Mouse (Mus musculus) limb, embryonic 10.5 days (tissue): ENCODE results near the gene Acp7. TPM values are rescaled to one million over a fixed set of nuclear protein-coding genes. Genes with fewer than 3 reads are reported as not detected.

Experiments
- DNase-seq: peaks from one replicate; pipeline ENCODE4 v3.0.0-alpha.2; 2017; ENCODE audit warnings: low spot score
- H3K27ac ChIP-seq: fragments of 300-500 bp; sonication (generic); 2 replicates; pipeline ENCODE4 v1.5.1; 2016; ENCODE audit warnings: mild to moderate bottlenecking
- H3K27me3 ChIP-seq: fragments of 300-500 bp; sonication (generic); 2 replicates; pipeline ENCODE4 v1.6.1; 2016; ENCODE audit warnings: low read depth, mild to moderate bottlenecking; ENCODE audit not compliant: poor library complexity, severe bottlenecking
- H3K36me3 ChIP-seq: fragments of 300-500 bp; sonication (generic); 2 replicates; pipeline ENCODE4 v1.6.1; 2016; ENCODE audit warnings: mild to moderate bottlenecking, moderate library complexity
- H3K4me1 ChIP-seq: fragments of 300-500 bp; sonication (generic); 2 replicates; pipeline ENCODE4 v1.6.1; 2016
- H3K4me3 ChIP-seq: fragments of 300-500 bp; sonication (generic); 2 replicates; pipeline ENCODE4 v1.5.1; 2016; ENCODE audit warnings: mild to moderate bottlenecking, moderate library complexity
- H3K9me3 ChIP-seq: fragments of 300-500 bp; sonication (generic); replicated peaks from 2 replicates; pipeline ENCODE4 v1.6.1; 2016; ENCODE audit warnings: mild to moderate bottlenecking
- WGBS: fragments of 180-500 bp; shearing (Covaris S2); methylation state at CpG from one replicate; pipeline ENCODE4 v1.1.7; 2016; 5-methylcytosine and 5-hydroxymethylcytosine counted together
- polyA plus RNA-seq: library from polyadenylated mRNA; unstranded; fragments of >200 nt; fragmentation: Nextera tagmentation; extraction: Ambion mirVana; gene quantifications from 2 replicates; pipeline ENCODE4 v1.2.1, GENCODE M21; 2016

Acp7 gene
- polyA plus RNA-seq, 1 experiment from 2014 or later = not detected

DNA sequence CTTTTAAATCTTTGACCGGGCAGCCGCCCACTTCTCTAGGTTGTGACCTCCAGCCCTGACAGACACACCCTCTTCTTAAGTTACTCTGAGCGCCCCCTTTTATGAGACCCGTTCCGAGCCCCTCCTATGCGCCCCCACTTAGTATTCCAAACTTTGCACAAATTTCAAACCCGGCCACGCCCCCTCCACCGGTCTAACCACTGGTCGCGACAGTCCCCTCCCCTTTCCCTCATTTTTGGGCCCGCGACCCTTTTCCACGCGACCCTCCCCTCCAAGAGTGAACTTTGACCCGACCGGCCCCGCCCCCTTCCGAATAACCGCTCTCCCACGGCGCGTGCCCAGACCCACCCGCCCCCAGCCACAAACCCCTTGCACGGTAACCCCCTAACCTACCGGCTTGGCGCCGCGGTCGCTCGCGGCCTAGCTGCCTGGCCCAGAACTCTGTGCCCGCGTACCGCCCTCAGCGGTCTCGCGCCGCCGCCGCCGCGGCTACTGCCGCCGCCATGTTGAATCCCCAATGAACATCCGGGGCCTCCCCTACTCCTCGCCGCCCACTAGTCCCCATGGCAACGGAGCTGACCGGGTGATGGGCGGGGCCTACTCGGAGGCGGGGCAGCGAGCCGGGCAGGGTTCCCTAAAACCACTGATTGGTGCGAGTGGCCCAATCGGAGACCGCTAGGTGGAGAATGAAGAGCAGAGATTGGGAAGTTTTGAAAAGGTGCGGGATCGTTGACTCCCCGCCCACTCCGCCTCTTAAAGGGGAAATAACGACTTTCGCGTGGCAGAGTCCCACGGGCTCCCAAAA is 33.3 kb downstream of the Acp7 start, which contains the start of the genes Samd4b and Pak4:
Samd4b (minus strand) TSS at position 503 of the 805 bp plus-strand sequence.
Pak4 (minus strand) TSS at position 544 of the 805 bp plus-strand sequence.
- H3K4me3 ChIP-seq = peak within 1 kb of the TSS; percentile 80
- peaks cover 34% of the 10 kb centered on the region for H3K4me1 ChIP-seq
- peaks cover 11% of the 10 kb centered on the region for H3K36me3 ChIP-seq
- H3K27ac ChIP-seq = peak within 1 kb of the TSS; percentile 92
- no peaks in the 10 kb centered on the region for H3K27me3 ChIP-seq
- H3K9me3 ChIP-seq = no peaks in the 10 kb centered on the region
- under 1% methylated on average over 66 of the region's 66 CpGs for WGBS
- DNase-seq = peak; percentile 99

DNA sequence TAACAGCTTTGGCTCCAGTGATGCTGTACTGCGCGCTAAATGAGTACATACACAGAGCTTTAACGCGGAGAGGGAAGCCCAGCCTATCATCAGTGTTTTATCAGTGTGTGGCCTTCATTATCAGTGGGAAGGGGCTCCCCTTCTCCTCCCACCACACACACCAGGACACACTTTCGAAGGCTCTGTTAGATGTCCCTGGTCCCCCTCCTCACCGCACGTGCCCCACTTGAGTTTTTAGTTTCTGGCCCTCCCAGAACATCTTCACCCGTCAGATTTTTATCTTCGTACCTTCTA is 33.9 kb downstream of the Acp7 start:
- Histone ChIP-seq H3K4me3 (peak overlapping the region; percentile 80), H3K36me3 (peaks cover 11% of the 10 kb centered on the region), H3K9me3 (no peaks in the 10 kb centered on the region), H3K27me3 (no peaks in the 10 kb centered on the region), H3K27ac (peak overlapping the region; percentile 92), H3K4me1 (peaks cover 40% of the 10 kb centered on the region)
- DNase-seq = no peak
- WGBS = 12% methylated on average over 9 of the region's 9 CpGs

DNA sequence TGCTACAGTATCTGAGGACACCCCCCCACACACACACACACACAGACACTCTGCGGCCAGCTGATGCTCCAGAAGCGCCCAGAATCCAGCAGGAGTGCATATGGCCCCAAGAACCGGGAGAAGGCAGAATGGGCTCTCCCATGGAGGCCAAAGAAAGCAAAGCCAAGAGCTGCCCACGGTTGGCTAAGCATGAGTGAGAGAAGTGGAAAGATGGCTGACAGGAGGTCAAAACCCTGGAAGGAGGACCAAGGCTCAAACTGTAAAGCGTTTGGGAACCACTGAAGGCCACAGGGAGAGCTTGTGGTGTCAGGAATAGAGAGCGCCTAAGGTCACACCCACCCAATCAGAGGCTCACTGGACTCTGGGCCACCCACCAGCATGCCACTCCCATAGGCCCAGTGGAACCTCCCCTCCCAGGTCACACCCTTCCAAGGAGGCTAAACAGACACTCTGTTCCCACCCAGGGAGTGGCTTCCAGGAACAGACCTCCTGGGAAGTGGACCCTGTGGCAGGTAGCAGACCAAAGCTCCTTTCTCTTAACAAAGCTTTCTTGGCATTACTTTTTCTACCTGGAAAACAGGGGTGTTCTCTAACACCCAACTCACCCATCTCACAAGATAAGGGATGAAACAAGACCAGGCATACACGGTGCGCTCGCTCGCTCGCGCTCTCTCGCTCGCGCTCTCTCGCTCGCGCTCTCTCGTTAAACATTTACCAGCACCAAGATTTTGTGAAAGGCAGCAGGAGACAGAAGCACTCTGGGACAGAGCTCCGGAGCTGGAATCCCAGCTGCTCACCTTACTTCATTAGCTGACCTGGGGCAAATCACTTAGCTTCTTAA is 34.5 kb downstream of the Acp7 start:
- WGBS = 41% methylated on average over 20 of the region's 20 CpGs
- Histone ChIP-seq H3K4me3 (peak overlapping the region; percentile 80), H3K27ac (peak overlapping the region; percentile 92), H3K36me3 (peaks cover 14% of the 10 kb centered on the region), H3K9me3 (no peaks in the 10 kb centered on the region), H3K4me1 (peaks cover 46% of the 10 kb centered on the region), H3K27me3 (no peaks in the 10 kb centered on the region)
- DNase-seq = peak; percentile 50

DNA sequence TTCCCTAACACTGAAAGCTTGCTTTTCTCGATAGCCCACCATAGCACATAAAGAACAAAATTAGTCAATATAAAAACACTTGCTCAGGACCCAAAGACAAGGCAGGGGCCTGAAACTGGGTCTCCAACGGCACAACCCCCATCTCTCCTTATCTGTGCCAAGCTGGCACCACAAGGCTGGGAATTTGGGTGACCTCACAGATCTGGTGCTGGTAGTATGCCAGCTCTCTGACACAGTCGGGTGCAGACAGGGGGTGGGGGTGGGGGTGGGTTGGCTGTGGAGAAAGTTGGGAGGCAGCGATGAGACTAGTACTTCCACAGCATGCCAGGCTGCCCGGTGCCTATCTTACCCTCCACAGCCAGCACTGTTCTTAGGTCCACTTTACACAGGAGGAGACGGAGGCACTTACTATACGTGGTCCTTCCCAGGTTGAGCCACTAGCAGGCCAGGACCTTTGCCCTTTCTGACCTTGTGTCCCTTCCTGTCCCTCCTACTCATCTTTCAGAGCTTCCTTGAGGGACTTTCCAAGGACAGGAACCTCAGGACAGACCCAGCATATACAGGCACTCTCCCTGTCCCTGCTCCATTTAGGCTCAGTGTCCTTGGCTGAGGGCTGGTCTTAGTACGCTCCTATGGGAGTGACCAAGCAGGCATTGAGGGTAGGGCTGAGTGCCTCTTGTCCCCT is 35.2 kb downstream of the Acp7 start:
- H3K4me3 ChIP-seq = peak overlapping the region; percentile 80
- H3K9me3 ChIP-seq = no peaks in the 10 kb centered on the region
- peaks cover 20% of the 10 kb centered on the region for H3K36me3 ChIP-seq
- DNase-seq = no peak
- peaks cover 46% of the 10 kb centered on the region for H3K4me1 ChIP-seq
- H3K27ac ChIP-seq = peak overlapping the region; percentile 92; the same call in 1 of the 2 replicates
- 75% methylated on average over 8 of the region's 8 CpGs for WGBS
- H3K27me3 ChIP-seq = no peaks in the 10 kb centered on the region

DNA sequence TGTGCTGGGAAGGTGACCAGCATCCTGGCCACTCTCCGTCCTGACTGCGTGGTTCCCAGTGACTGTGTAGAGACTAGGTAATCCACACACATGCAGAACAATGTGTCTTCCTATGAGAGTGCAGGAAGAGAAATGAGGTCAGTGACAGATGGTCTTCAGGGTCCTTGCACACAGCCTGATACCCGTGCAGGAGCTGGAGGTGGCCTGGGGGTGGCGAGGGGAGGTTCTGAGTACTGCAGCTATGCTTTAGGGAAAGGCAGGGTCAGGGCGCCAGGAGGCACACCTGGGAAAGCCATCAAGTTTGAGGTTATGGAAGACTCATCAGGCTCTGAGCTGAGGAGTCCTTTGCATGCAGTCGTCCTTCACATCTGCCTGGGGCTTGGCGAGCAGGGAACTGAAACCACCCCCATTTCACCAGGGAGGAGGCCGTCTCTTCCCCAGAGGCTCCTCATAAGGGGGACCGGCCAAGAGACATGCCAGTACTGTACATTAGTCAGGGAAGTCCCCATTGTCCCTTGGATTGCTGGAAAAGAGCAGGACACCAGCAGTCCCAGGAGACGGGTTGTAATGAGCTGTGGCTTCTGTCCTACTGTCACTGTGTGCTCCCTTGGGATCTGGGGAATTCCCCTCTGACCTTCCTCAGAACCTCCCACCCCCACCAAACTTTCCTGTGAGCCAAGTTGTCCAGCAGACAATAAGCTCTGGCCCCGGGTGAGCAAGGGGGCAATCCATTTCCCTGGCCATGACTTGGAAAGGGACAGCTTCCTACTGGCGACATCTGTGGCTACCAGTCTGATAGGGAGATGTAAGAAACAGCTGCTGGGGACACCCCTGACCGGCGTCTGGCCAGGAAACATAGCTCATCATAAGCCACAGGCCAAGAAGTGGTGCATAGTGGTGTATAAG is 37.7 kb downstream of the Acp7 start:
- Histone ChIP-seq H3K27me3 (no peaks in the 10 kb centered on the region), H3K4me3 (no peak overlapping the region), H3K4me1 (peaks cover 59% of the 10 kb centered on the region), H3K27ac (peak overlapping the region; percentile 25; the same call in 1 of the 2 replicates), H3K9me3 (no peaks in the 10 kb centered on the region), H3K36me3 (peaks cover 20% of the 10 kb centered on the region)
- WGBS = 52% methylated on average over 14 of the region's 14 CpGs
- no peak for DNase-seq

DNA sequence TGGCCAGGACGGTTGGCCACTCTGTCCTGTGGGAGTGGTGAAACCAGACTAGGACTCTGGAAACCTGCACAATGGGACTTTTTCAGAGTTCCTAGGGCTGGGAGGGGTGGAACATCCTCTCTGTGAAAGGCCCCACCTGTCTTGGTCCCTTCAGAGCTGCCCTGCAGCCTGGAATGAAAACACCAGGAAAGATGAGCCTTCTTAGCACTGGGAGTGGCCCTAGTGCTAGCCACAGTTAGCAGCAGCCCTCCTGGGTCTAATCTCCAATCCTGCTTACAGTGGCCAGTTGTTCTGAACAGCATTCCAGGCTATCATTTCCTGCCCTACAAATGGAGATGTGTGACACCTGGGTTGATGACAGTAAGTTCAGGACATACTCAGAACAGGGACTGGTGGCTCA is 39.3 kb downstream of the Acp7 start:
- WGBS = 69% methylated on average over 1 of the region's 1 CpGs
- Histone ChIP-seq H3K4me1 (peaks cover 69% of the 10 kb centered on the region), H3K4me3 (no peak overlapping the region), H3K9me3 (no peaks in the 10 kb centered on the region), H3K36me3 (peaks cover 20% of the 10 kb centered on the region), H3K27me3 (no peaks in the 10 kb centered on the region), H3K27ac (no peak overlapping the region)
- no peak for DNase-seq

DNA sequence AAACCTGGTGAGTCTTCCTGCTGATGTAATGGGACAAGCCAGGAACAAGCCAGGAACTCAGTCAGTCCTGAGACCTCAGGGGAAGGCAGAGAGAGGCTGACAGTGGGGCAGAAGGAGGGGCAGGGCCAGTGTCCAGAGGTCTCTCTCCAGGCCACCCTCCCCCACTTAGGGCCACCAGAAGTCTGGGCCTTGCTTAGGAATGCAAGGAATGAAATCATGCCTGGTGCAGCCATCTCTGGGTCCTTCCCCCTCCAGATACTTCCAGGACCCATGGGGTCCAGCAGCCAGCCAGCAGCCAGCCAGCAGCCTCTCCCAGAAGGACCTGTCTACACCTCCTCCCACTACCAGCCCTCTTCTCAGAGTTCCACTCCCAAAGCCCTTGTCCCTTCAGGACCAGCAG is 43.5 kb downstream of the Acp7 start:
- H3K9me3 ChIP-seq = no peaks in the 10 kb centered on the region
- peak overlapping the region; percentile 78 for H3K27ac ChIP-seq
- no peaks in the 10 kb centered on the region for H3K27me3 ChIP-seq
- H3K36me3 ChIP-seq = peaks cover 12% of the 10 kb centered on the region; the same call in 1 of the 2 replicates
- H3K4me1 ChIP-seq = peaks cover 71% of the 10 kb centered on the region
- no peak overlapping the region for H3K4me3 ChIP-seq
- DNase-seq = no peak

DNA sequence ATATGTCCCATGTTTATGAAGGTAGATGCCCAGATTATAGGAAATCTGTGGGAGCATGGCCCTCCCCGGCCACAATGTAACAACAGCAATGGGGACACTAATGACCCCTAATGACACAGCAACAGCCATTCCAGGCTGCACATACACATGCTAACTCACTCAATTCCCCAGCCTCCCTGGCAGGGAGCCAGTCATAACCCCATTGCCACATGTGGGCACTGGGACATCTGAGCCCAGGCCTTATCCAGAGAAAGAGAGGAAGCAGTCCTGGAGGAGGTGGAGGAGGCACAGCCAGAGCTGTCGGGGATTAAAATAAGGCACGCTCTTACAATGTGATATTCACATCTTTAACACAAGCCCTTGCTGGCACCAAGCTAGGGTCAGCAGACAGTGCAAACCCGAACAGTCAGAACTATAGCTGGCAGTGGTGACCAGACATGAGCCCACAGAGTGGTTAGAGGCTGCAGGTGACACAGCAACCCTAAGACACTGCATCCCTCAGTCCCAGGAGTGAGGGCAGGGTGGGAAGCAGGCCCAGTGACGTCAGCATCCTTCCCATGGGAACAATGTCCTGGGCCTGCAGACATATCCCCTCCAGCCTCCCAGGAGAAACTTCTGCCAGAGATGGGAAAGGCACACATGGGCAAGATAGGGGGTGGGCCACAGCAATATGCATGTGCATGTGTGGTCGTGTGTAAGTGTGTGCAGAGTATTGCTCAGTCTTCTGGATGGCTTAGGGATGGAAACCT is 44.3 kb downstream of the Acp7 start:
- H3K27ac ChIP-seq = peak overlapping the region; percentile 78
- no peak overlapping the region for H3K4me3 ChIP-seq
- H3K27me3 ChIP-seq = no peaks in the 10 kb centered on the region
- peaks cover 63% of the 10 kb centered on the region for H3K4me1 ChIP-seq
- peaks cover 11% of the 10 kb centered on the region for H3K36me3 ChIP-seq
- no peaks in the 10 kb centered on the region for H3K9me3 ChIP-seq
- no peak for DNase-seq
- WGBS = 84% methylated on average over 6 of the region's 6 CpGs

DNA sequence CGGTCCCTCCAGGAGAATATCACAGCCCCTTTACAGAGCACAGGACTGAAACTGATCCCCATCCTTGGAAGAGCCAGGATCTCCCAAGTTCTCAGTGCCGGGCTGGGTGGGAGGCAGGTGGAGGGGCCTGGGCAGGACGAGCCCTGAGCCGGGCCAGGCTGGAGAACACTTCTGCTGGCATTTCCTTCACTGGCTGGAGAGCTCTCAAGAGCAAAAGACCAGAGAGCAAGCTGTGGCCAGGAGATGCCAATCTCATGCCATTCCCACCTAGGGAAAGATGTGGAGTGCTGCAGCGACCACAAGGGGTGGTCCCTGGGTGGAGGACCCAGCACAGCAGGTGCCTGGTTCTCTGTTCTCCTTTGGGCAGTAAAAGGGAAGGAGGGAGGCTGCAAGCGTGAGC is 46.1 kb downstream of the Acp7 start:
- no peak for DNase-seq
- WGBS = 87% methylated on average over 6 of the region's 6 CpGs
- Histone ChIP-seq H3K4me1 (peaks cover 61% of the 10 kb centered on the region), H3K36me3 (peaks cover 11% of the 10 kb centered on the region), H3K27me3 (no peaks in the 10 kb centered on the region), H3K27ac (0 out of 2 replicates have a peak overlapping the region, but pooled peaks have one; percentile 43), H3K9me3 (no peaks in the 10 kb centered on the region), H3K4me3 (no peak overlapping the region)

DNA sequence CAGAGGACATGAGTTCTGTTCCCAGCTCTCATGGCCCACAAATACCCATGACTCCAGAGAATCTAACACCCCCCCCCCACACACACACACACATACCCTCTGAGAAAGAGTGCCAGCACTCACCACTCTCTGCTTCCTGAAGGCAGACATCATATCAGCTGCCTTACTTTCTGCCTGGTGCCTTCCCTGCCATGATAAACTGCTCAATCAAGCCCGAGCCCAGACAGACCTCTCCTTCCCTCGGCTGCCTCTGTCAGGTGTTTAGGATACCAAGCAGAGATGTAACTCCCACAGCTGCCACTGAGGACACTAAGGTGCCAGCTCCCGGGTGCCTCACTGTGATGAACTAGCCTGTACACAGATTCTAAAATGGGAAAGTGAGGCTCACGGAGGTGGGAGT is 46.7 kb downstream of the Acp7 start:
- H3K9me3 ChIP-seq = no peaks in the 10 kb centered on the region
- H3K4me1 ChIP-seq = peaks cover 58% of the 10 kb centered on the region
- H3K36me3 ChIP-seq = peaks cover 14% of the 10 kb centered on the region
- no peak overlapping the region for H3K4me3 ChIP-seq
- WGBS = 70% methylated on average over 4 of the region's 4 CpGs
- no peaks in the 10 kb centered on the region for H3K27me3 ChIP-seq
- H3K27ac ChIP-seq = no peak overlapping the region
- no peak for DNase-seq

DNA sequence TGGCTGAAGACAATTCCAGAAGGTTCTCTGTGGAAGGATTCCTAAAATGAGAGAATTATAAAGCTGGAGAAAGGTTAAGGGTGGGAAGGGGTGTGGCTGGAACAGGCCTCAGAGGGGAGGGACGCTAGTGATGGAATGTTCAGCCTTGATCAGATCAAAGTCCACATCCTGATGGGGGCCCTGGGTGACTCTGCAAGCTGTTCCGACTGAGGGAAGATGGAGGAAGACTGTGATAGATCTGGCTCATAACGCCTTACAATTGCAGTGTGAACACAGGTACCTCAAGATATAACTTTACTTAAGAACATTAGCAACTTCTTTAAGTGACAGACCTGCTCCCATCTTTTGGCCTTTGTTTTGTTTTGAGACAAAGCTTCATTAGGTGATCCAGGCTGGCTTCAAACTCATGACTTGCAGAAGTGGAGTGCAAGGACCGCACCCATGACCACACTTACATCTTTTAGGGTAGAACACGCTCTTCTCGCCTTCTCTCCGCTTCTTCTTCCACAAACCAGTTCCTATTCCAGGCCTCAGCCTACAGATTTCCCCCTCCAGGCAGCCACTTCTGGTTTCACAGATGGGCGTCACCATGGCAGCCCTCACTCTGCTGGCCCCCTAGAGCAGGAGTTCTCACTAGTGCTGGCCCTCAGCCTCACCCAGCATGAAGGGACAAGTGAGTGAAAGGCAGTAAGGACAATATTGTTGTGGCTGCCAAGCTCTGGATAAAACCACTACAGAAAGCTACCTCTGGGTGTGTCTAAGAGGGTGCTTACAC is 47.4 kb downstream of the Acp7 start:
- Histone ChIP-seq H3K9me3 (no peaks in the 10 kb centered on the region), H3K27ac (no peak overlapping the region), H3K4me1 (peaks cover 59% of the 10 kb centered on the region), H3K36me3 (peaks cover 19% of the 10 kb centered on the region), H3K4me3 (no peak overlapping the region), H3K27me3 (no peaks in the 10 kb centered on the region)
- 71% methylated on average over 8 of the region's 8 CpGs for WGBS
- no peak for DNase-seq
